ENCODE assay signal across 8 mouse cellular contexts in genomic region chr15:81989371-81990062, GRCm38 (mm10). TPM values are rescaled to one million over a fixed set of nuclear protein-coding genes. Genes with fewer than 3 reads are reported as not detected.
DNase-seq lines count a peak whose midpoint lies in the region; ATAC-seq and TF ChIP-seq lines count a peak whose summit lies in the region.

No protein-coding gene starts in this region.

- WGBS in embryonic facial prominence, embryonic 15.5 days: 43% methylated on average over 11 of the region's 11 CpGs
- WGBS in limb, embryonic 13.5 days: 49% methylated on average over 11 of the region's 11 CpGs
- 44% methylated on average over 11 of the region's 11 CpGs for WGBS in midbrain, embryonic 16.5 days
- 63% methylated on average over 11 of the region's 11 CpGs for whole genome bisulfite sequencing in spleen, adult 2 months

- no peaks in the 10 kb centered on the region for H3K27me3 ChIP-seq in embryonic facial prominence, embryonic 15.5 days
- no peaks in the 10 kb centered on the region for H3K27me3 ChIP-seq in limb, embryonic 13.5 days
- no peaks in the 10 kb centered on the region for H3K27me3 ChIP-seq in midbrain, embryonic 16.5 days (ENCODE audit: control insufficient read depth, insufficient read depth, low read depth, low read length)
- no peaks in the 10 kb centered on the region for H3K27me3 ChIP-seq in spleen, adult 2 months (ENCODE audit: control insufficient read depth, insufficient read depth, low read length)

- peak; percentile 53 for DNase-seq in 3134 (ENCODE audit: extremely low read depth, insufficient read length, low spot score)
- peak; percentile 74 to 86 for DNase-seq in adrenal gland, postnatal 4 days (ENCODE audit: low spot score in 2 of 2)
- DNase-seq in heart, adult 9 months (ENCODE audit: low spot score in 2 of 2): peak; percentile 85 to 92
- DNase-seq in kidney, adult 9 months: peak; percentile 92
- peak; percentile 38 to 53 for DNase-seq in spleen, adult 2 months (ENCODE audit: low read depth in 1 of 2, low spot score in 2 of 2)

- no peak overlapping the region for H3K27ac ChIP-seq in embryonic facial prominence, embryonic 15.5 days (replicated peaks)
- no peak overlapping the region for H3K27ac ChIP-seq in limb, embryonic 13.5 days
- H3K27ac ChIP-seq in midbrain, embryonic 16.5 days (ENCODE audit: low read length): peak overlapping the region; percentile 26; the same call in 1 of the 2 replicates
- no peak overlapping the region for H3K27ac ChIP-seq in spleen, adult 2 months (ENCODE audit: insufficient read depth, low read length)

- no peak overlapping the region for H3K4me3 ChIP-seq in embryonic facial prominence, embryonic 15.5 days (replicated peaks)
- no peak overlapping the region for H3K4me3 ChIP-seq in limb, embryonic 13.5 days
- no peak overlapping the region for H3K4me3 ChIP-seq in midbrain, embryonic 16.5 days (ENCODE audit: low read depth, low read length)
- H3K4me3 ChIP-seq in spleen, adult 2 months (ENCODE audit: extremely low read depth, insufficient read depth, insufficient read length): no peak overlapping the region

- H3K36me3 ChIP-seq in embryonic facial prominence, embryonic 15.5 days: peaks cover 15% of the 10 kb centered on the region
- peaks cover 20% of the 10 kb centered on the region for H3K36me3 ChIP-seq in limb, embryonic 13.5 days
- no peaks in the 10 kb centered on the region for H3K36me3 ChIP-seq in midbrain, embryonic 16.5 days (ENCODE audit: control insufficient read depth, insufficient read depth, low read length)
- H3K36me3 ChIP-seq in spleen, adult 2 months (ENCODE audit: control insufficient read depth, insufficient read depth, low read length): 0 out of 2 replicates have a peak, but pooled peaks cover 2% of the 10 kb centered on the region

- no peak overlapping the region for H3K4me2 ChIP-seq in embryonic facial prominence, embryonic 15.5 days (replicated peaks)
- no peak overlapping the region for H3K4me2 ChIP-seq in limb, embryonic 13.5 days (replicated peaks)
- H3K4me2 ChIP-seq in midbrain, embryonic 16.5 days (ENCODE audit: low read length): no peak overlapping the region

- no peak overlapping the region for H3K9ac ChIP-seq in embryonic facial prominence, embryonic 15.5 days
- peak overlapping the region; percentile 50; the same call in 1 of the 2 replicates for H3K9ac ChIP-seq in limb, embryonic 13.5 days
- no peak overlapping the region for H3K9ac ChIP-seq in midbrain, embryonic 16.5 days (ENCODE audit: low read depth, low read length)

- H3K4me1 ChIP-seq in embryonic facial prominence, embryonic 15.5 days: no peaks in the 10 kb centered on the region; the same call in 1 of the 2 replicates
- H3K4me1 ChIP-seq in limb, embryonic 13.5 days: no peaks in the 10 kb centered on the region
- peaks cover 3% of the 10 kb centered on the region; the same call in 1 of the 2 replicates for H3K4me1 ChIP-seq in midbrain, embryonic 16.5 days (ENCODE audit: control insufficient read depth, insufficient read depth, low read length)
- H3K4me1 ChIP-seq in spleen, adult 2 months (ENCODE audit: control insufficient read depth, insufficient read depth, insufficient read length): no peaks in the 10 kb centered on the region

- TF ChIP-seq POLR2A in spleen, adult 2 months (IDR thresholded peaks at IDR 0.05; ENCODE audit: low read depth, low read length): no peak

- peak; percentile 69; the same call in 1 of the 2 replicates for TF ChIP-seq CTCF in spleen, adult 2 months (IDR thresholded peaks at IDR 0.05; ENCODE audit: extremely low read depth, insufficient read depth, insufficient read length, insufficient replicate concordance)

- H3K9me3 ChIP-seq in embryonic facial prominence, embryonic 15.5 days (replicated peaks): no peaks in the 10 kb centered on the region
- H3K9me3 ChIP-seq in limb, embryonic 13.5 days: no peaks in the 10 kb centered on the region
- no peaks in the 10 kb centered on the region for H3K9me3 ChIP-seq in midbrain, embryonic 16.5 days (replicated peaks; ENCODE audit: control insufficient read depth, low read length, poor library complexity, severe bottlenecking)

- ATAC-seq in embryonic facial prominence, embryonic 15.5 days (ENCODE audit: insufficient number of reproducible peaks, low FRiP score, low TSS enrichment, low read depth): peak; percentile 56; the same call in 1 of the 2 replicates
- ATAC-seq in limb, embryonic 13.5 days (ENCODE audit: low FRiP score, low read depth): no peak
- ATAC-seq in midbrain, embryonic 16.5 days: peak; percentile 66; the same call in 1 of the 2 replicates

RNA-seq across cellular contexts. Expression of gene Xrcc6, which starts 1.9 kb away (rescaled TPM):
- 10 to 100 TPM; 89.4 to 92.6 TPM for total RNA-seq in adrenal gland, postnatal 4 days (2021)
- polyA plus RNA-seq in embryonic facial prominence, embryonic 15.5 days (2015; fragmentation: Nextera tagmentation; extraction: Ambion mirVana): 75.5 and 82.1 TPM in 2 replicates
- polyA plus RNA-seq in limb, embryonic 13.5 days (2015; fragmentation: Nextera tagmentation; extraction: Ambion mirVana): 88.5 and 92.1 TPM in 2 replicates
- polyA plus RNA-seq in midbrain, embryonic 16.5 days (2015; fragmentation: Nextera tagmentation; extraction: Ambion mirVana): 36.5 and 37.3 TPM in 2 replicates
- polyA plus RNA-seq in spleen, adult 2 months (2012; rRNA removed): 11.8 TPM in 2 replicates

RNA-seq across cellular contexts. Expression of gene 1700029P11Rik, which starts 9.2 kb away (rescaled TPM):
- not detected for total RNA-seq in adrenal gland, postnatal 4 days (2021)
- not detected in 2 replicates for polyA plus RNA-seq in embryonic facial prominence, embryonic 15.5 days (2015; fragmentation: Nextera tagmentation; extraction: Ambion mirVana)
- not detected in 2 replicates for polyA plus RNA-seq in limb, embryonic 13.5 days (2015; fragmentation: Nextera tagmentation; extraction: Ambion mirVana)
- polyA plus RNA-seq in midbrain, embryonic 16.5 days (2015; fragmentation: Nextera tagmentation; extraction: Ambion mirVana): not detected in 2 replicates
- polyA plus RNA-seq in spleen, adult 2 months (2012; rRNA removed): not detected in 2 replicates

RNA-seq across cellular contexts. Expression of gene Pmm1, which starts 28.8 kb away (rescaled TPM):
- 100 to 1,000 TPM in 1 of 2 experiments, 10 to 100 TPM in 1; 94.6 to 101 TPM for total RNA-seq in adrenal gland, postnatal 4 days (2021)
- polyA plus RNA-seq in embryonic facial prominence, embryonic 15.5 days (2015; fragmentation: Nextera tagmentation; extraction: Ambion mirVana): 35.9 and 39.6 TPM in 2 replicates
- 26.3 and 26.8 TPM in 2 replicates for polyA plus RNA-seq in limb, embryonic 13.5 days (2015; fragmentation: Nextera tagmentation; extraction: Ambion mirVana)
- 81.4 and 107 TPM in 2 replicates for polyA plus RNA-seq in midbrain, embryonic 16.5 days (2015; fragmentation: Nextera tagmentation; extraction: Ambion mirVana)
- 18.2 and 28.1 TPM in 2 replicates for polyA plus RNA-seq in spleen, adult 2 months (2012; rRNA removed)

RNA-seq across cellular contexts. Expression of gene Desi1, which starts 44.1 kb away (rescaled TPM):
- 10 to 100 TPM; 83.6 to 95.1 TPM for total RNA-seq in adrenal gland, postnatal 4 days (2021)
- 29.3 and 29.8 TPM in 2 replicates for polyA plus RNA-seq in embryonic facial prominence, embryonic 15.5 days (2015; fragmentation: Nextera tagmentation; extraction: Ambion mirVana)
- 26.6 and 26.9 TPM in 2 replicates for polyA plus RNA-seq in limb, embryonic 13.5 days (2015; fragmentation: Nextera tagmentation; extraction: Ambion mirVana)
- 46.4 and 47.2 TPM in 2 replicates for polyA plus RNA-seq in midbrain, embryonic 16.5 days (2015; fragmentation: Nextera tagmentation; extraction: Ambion mirVana)
- polyA plus RNA-seq in spleen, adult 2 months (2012; rRNA removed): 15.4 and 18.1 TPM in 2 replicates

RNA-seq across cellular contexts. Expression of gene Csdc2, which starts 53.0 kb away (rescaled TPM):
- 10 to 100 TPM; 52.8 to 55.7 TPM for total RNA-seq in adrenal gland, postnatal 4 days (2021)
- polyA plus RNA-seq in embryonic facial prominence, embryonic 15.5 days (2015; fragmentation: Nextera tagmentation; extraction: Ambion mirVana): 17.5 and 19.3 TPM in 2 replicates
- 13.4 and 15.0 TPM in 2 replicates for polyA plus RNA-seq in limb, embryonic 13.5 days (2015; fragmentation: Nextera tagmentation; extraction: Ambion mirVana)
- 241 and 293 TPM in 2 replicates for polyA plus RNA-seq in midbrain, embryonic 16.5 days (2015; fragmentation: Nextera tagmentation; extraction: Ambion mirVana)
- 5.4 and 6.1 TPM in 2 replicates for polyA plus RNA-seq in spleen, adult 2 months (2012; rRNA removed)
